Mouse (Mus musculus): ENCODE results near the gene Nudt3. TPM values are rescaled to one million over a fixed set of nuclear protein-coding genes. Genes with fewer than 3 reads are reported as not detected.

The Nudt3 gene
- total RNA-seq, 2 experiments from 2014 or later: 562 to 569 TPM

- DNase-seq (ENCODE audit: low spot score in 2 of 2): no peak
Observed at GRCm38 (mm10) chr17:27551393-27551940, 71.8 kb downstream of the Nudt3 start.

- no peak for DNase-seq (ENCODE audit: low spot score in 2 of 2)
Observed at GRCm38 (mm10) chr17:27549234-27549633, 74.1 kb downstream of the Nudt3 start.

- no peak for DNase-seq (ENCODE audit: low spot score in 2 of 2)
Observed at GRCm38 (mm10) chr17:27547253-27547868, 75.9 kb downstream of the Nudt3 start.

DNA sequence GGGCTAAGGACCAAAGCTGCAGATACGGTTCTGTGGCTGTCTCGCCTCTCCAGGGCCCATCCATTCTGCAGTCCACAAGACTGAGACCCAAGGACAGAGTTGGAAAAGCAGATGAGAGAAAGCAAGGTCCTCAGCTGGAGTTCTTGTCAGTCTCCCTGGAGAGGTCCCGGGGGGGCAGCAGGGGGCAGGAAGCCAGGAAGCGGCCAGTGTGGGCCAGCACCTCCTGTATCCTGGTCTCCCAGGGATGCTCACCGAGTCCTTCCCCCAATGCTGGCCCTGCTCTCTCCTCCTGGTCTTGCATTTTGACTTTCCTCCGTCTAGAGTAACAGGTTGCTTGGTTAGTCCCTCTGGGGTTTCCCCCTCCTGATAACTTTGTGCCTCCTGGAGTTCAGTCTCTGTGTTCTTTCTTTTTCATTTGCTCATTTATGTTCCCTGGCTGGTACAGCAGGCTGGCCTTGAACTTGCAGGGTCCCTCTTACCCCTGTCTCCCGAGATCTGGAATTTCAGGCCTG, 76.7 kb downstream of the Nudt3 start:
- DNase-seq (ENCODE audit: low spot score in 2 of 2): no peak

DNA sequence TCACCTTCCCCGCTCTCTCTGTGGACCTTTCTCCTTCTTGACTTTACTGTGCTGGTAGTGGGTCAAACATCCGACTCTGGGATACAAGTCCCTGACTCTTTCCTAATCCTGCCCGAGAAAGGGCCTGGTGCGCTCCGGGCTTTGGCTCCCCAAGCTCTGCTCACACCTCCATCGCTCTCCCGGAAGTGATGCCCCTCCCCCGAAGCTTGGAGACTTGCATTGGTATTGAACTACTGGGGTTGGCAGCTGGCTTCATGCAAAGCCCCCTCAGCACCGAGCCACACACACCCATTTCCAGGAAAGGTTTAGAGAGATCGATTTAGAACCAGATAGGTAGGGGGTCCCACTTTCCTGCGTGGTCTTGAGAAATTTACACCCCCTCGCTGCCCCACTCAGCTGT, 77.3 kb downstream of the Nudt3 start:
- no peak for DNase-seq (ENCODE audit: low spot score in 2 of 2)

GRCm38 (mm10) chr17:27544551-27544950, 78.7 kb downstream of the Nudt3 start:
- no peak for DNase-seq (ENCODE audit: low spot score in 2 of 2)

DNA sequence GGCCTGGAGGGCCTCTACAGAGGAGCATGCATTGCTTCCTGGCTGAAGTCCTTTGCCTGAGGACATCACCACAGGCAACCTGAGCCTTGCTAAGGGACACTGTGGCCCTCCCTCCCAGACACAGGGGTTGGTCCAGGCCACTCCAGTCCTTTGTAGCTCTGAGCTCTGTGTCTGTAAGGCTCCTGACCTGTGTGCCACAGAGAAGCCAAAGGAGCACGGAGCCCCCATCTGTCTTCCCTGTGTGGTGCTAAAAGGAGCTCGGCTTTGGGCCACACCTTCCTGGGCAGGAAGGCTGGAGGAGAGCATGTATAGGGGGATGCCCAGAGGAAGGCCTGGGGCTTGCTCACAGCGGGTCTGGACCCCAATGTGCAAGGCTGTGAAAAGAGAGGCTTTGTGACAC, 81.3 kb downstream of the Nudt3 start:
- DNase-seq (ENCODE audit: low spot score in 2 of 2): no peak

- no peak for DNase-seq (ENCODE audit: low spot score in 2 of 2)
Observed at GRCm38 (mm10) chr17:27541261-27541660, 82.0 kb downstream of the Nudt3 start.

- DNase-seq (ENCODE audit: low spot score in 2 of 2): peak; percentile 86 to 95
Observed at GRCm38 (mm10) chr17:27534718-27535117, 88.6 kb downstream of the Nudt3 start.

- no peak for DNase-seq (ENCODE audit: low spot score in 2 of 2)
Observed at GRCm38 (mm10) chr17:27533354-27533753, 89.9 kb downstream of the Nudt3 start.

GRCm38 (mm10) chr17:27532095-27532494, 91.2 kb downstream of the Nudt3 start:
- DNase-seq (ENCODE audit: low spot score in 2 of 2): no peak

Other genes with a start within 250 kb of the Nudt3 start
- 10 to 100 TPM; 22.3 to 27.6 TPM for gene Grm4, start 102.1 kb downstream of the Nudt3 start, total RNA-seq (2021)
- 10 to 100 TPM; 50.7 to 58.9 TPM for gene Hmga1, start 67.0 kb downstream of the Nudt3 start, total RNA-seq (2021)
- gene AI413582, start 57.7 kb downstream of the Nudt3 start, total RNA-seq (2021): 10 to 100 TPM; 83.2 to 92.5 TPM
- not detected for gene RPS10-NUDT3, start 11.7 kb upstream of the Nudt3 start, total RNA-seq (2021)
- gene Rps10, start 13.2 kb upstream of the Nudt3 start, total RNA-seq (2021): 100 to 1,000 TPM; 498 to 500 TPM
- 100 to 1,000 TPM; 429 to 433 TPM for gene Pacsin1, start 32.0 kb upstream of the Nudt3 start, total RNA-seq (2021)
- gene Spdef, start 105.5 kb upstream of the Nudt3 start, total RNA-seq (2021): under 1 TPM; 0.23 to 0.49 TPM
- 100 to 1,000 TPM; 221 to 223 TPM for gene D17Wsu92e, start 197.2 kb upstream of the Nudt3 start, total RNA-seq (2021)
- 10 to 100 TPM; 43.5 to 44.7 TPM for gene Snrpc, start 214.7 kb upstream of the Nudt3 start, total RNA-seq (2021)
- gene Uhrf1bp1, start 232.9 kb upstream of the Nudt3 start, total RNA-seq (2021): 10 to 100 TPM; 21.3 to 23.3 TPM